Mouse (Mus musculus): ENCODE data around the gene Kctd17.

Gene Kctd17

DNA sequence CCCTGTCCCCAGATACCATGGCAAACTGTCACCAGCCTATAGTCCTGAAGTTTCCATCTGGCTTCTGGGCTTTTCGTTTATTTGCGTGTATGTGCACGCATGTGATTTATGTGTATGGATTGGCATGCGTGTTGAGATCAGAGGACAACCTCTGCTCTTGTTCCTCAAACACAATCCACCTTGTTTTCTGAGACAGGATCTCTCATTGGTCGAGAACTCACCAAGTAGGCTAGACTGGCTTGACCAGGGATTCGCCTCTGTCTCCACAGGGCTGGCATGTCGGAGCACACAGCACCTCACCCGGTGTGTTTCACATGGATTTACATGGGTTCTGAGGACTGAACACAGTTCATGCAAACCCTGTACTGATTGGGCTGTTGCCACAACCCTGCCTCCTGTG lies 14.2 kb upstream of the Kctd17 start:
- CTCF ChIA-PET, result no interaction called here

DNA sequence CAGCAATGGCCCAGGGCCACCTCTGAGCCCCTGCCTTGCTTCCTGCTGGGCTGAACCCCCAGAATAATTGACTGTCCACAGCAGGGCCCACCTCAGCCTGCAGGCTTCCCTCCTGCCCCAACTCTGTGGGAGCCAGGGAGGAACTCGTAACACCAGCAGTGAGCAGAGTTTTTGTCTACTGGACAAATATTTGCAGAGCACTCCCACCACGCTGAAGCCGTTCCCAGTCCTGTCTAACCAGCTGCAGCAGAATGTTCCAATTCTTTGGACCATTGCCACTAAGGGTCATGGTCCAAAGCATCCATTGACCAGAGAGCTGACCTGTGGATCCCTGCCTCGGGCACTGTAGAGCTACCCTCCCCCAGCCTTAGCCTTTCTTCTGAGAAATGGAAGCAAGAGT lies 11.4 kb upstream of the Kctd17 start:
- CTCF ChIA-PET, result no interaction called here

DNA sequence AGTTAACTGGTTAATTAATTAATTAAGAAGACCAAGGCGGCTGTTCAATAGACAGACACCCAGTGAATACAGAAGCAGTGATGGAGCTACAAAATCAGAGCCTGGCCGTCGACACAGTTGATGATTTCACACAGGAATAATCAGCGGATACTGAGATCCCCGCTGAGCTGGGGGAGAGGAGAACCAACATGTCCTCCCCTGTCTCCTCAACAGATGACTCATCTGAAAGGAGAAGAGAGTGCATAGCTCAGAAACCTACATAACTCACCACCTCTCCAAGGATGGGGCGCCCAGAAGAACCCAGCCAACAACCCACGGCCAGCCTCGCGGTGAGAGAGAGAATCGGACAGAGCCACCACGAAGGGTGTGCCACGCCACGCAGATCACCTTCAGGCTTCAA lies 8.0 kb upstream of the Kctd17 start:
- CTCF ChIA-PET, result no interaction called here

DNA sequence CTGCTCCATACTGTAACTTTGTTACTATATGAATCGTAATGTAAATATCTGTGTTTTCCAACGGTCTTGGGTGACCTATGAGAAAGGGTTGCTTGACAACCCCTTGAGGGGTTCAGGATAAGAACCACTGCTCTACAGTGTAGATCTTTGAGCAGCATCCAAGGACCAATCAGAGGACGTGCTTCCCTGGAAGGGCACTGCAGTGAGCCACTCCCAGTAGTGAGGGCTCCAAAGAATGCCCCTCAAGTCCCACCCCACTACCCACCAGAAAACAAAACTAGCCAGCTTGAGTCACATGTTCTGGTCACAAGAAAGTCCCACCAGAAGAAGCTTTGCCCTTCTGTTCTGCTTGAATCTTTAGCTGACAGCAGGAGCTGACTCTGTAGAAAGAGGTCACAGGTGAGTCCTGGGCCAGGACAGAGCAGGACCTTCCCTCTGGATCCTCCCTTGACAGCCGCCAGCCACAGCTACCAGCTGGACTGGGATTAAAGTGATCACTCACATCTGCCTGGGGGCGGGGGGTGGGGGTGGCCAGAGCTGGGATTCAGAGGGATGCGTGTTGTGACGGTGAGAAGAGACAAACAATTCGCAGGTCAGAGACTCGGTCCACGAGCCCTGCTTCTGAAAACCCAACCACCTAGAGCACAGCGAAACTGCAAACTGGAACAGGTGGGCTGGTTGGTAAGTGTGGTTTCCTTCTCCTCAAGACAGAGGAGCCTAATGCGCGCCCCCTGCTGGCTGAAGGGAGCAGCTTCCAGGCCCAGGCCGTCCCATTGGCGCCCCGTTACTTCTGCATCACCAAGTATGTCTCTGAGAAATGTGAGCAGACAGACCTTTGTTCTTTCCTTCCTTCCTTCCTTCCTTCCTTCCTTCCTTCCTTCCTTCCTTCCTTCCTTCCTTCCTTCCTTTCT lies 6.1 kb upstream of the Kctd17 start:
- CTCF ChIA-PET, result interaction anchor here (0.6 kb wide), 1 partner anchor 98 kb away, joined by 3 read pairs; no protein-coding TSS in a partner anchor

DNA sequence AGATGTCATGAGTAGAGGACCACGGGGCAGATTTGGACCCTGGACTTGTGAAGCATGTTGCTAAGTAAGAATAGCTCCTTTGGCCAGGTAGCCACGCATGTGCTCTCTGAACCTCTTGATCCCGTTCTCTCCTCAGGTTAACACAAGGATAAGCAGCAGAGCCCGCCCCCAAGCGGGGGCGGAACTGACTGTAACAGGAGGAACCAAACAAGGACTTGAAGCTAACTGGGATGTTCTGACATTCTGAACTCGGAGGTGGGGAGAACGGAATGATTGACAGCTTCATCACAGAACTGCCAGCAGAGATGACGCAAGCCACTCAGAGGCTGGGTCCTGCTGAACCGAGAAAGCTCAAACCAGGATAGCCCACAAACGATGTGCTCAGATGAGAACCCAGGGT lies 3.9 kb upstream of the Kctd17 start:
- CTCF ChIA-PET, result no interaction called here

DNA sequence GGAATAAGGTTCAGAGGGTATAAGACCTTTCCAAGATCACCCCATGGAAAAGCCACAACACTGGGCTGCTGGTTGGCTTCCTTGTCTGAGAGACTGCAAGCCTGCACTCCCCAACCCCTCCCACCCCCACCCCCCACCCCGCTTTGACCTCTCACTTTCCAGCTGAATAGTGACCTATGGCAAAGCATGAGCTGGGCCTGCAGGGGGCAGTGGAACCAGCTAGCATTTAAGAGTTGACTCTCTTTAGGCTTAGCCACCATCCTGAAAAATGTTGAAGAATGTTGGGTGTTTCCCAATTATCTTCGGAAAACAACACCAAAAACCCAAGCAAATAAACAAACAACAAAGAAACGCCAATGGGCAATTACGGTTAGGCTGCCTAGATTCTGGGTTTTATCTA lies 3.1 kb upstream of the Kctd17 start:
- CTCF ChIA-PET, result interaction anchor here (0.6 kb wide), 1 partner anchor 179 kb away, joined by 3 read pairs; no protein-coding TSS in a partner anchor

DNA sequence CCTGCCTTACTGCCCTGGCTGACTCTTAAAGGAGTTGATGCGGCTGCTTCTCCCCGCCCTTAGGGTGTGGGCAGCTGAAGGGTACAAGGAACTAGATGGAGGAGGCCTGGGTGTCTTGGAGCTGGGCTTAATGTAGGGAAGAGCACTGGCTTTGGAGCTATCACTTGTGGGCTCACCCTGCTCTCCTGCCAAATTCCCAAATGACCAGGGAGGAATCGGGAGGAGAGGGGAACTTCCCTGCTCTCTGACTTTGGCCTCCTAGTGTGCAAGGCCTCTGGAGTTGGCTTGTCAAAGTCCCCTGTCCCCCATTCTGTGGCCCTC lies 735 bp downstream of the Kctd17 start:
- CTCF ChIA-PET, result no interaction called here

DNA sequence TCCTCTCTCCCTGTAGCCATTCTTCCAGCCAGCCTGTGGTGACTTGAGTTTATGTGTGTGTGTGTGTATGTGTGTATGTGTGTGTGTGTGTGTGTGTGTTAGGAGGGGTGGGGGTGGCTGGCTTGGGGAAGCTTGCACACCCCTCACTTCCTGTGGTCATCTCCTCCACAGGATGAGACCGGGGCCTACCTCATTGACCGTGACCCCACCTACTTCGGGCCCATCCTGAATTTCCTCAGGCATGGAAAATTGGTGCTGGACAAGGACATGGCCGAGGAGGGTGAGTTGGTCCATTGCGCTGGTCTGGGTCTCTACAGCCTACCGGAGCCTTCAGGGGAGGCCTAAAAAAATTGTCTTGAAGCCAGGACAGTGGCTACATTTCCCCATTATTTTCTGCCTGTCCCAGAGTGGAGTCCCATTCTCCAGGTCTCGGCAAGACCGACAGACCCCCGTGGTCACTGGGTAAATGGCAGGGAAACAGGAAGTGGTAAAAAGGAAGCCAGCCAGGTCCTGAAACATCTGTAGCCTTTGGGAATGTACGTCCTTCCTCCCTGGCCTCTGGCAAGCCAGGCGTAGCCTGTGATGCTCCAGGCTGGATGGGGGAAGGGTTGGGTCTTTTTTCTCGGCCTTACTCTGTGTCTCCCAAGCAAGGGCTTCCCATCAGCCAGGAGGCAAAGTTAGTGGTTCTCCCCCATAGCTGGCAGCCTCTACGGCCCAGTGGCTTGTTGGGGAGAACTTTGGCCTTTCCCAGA lies 1.7 kb downstream of the Kctd17 start:
- CTCF ChIA-PET, result no interaction called here

DNA sequence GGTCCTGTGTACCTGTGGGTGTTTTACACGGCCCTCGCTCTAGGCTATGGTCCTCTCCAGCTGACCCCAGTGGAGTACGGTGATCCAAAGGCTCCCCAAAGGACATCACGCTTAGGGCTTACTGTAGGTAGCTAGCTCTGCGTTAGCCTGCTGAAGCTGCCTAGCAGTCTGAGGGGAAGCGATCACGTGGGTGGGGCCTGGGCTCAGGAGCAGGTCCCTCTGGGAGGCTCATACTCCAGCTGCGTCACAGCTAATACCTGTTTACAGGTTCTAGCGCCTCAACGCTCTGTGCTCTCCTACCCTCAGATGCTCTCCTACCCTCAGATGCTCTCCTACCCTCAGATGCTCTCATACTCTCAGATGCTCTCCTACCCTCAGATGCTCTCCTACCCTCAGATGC lies 2.5 kb downstream of the Kctd17 start:
- CTCF ChIA-PET, result no interaction called here

DNA sequence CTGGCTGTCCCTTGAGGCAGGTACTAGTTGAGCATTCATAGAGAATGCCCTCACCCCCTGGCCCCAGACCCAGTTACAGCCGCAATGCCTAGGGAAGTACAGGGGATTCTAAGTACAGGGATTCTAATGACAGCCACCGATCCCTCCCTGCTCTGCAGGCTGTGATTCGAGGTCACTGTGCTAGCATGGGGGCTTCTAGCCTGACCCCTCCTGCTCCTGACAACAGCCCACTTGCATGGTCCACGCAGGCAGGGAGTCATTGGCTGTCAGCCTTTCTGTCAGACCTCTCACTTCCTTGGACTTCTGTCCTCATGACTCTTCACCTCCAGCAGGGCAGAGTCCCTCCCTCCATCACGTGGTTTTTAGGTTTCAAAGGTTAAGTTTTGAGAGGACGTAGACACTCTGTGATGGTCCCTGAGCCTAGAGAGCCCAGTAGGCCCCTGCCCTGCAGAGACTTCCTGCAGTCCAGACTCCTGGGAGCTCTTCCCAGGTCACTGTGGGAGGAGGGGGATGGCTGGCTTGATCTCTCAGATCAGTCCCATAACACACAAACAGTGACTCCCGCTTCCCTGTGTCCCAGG lies 3.3 kb downstream of the Kctd17 start:
- CTCF ChIA-PET, result no interaction called here

DNA sequence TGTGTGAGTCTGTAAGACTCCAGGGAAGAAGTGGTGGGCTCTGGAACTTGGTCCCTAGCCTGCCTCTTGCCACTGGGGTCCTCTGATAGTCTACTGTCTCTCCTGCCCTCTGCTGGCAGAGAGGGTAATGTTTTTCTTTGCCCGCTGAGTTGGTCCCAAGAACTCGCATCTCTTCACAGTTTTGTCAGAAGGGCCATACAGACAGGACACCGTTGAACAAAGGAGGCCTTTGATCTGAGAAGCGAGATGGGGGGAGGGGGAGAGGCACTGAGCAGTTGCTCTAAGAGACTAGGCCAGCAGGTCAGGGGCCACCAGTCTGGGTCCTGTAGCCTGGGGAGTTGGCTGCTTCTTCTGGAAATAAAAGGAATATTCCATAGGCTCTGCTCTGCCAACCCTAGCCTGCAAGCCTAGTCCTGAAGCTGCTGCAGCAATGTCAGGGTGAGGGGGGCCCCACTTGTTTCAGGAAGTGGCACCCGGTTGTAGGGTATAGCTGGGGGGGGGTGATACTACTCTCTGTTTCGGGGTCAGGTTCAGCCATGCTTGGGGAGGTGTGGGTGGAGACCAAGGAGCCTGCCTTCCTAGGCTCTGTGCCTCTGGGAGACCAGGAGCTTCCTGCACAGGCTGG lies 6.6 kb downstream of the Kctd17 start:
- CTCF ChIA-PET, result interaction anchor here (0.6 kb wide), 1 partner anchor 254 kb away, joined by 8 read pairs; no protein-coding TSS in a partner anchor

DNA sequence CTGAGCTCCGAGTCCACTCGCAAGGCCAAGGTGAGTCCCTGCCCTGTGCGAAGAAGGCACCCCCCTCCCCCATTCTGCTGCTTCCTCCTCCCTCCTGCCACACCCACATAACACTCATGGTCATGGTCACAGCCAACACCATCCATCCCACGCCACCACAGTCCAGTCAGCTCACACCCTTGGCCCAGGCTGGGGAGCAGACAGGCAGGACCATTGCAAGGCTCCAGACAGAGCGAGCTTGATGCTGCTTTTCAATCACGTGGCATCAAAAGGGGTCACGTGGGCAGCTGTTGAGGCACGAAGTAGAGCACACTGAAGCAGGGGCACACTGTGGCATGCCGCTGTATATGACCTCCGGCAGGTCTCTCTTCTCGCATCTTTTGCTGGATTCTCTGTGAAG lies 7.3 kb downstream of the Kctd17 start:
- CTCF ChIA-PET, result no interaction called here

DNA sequence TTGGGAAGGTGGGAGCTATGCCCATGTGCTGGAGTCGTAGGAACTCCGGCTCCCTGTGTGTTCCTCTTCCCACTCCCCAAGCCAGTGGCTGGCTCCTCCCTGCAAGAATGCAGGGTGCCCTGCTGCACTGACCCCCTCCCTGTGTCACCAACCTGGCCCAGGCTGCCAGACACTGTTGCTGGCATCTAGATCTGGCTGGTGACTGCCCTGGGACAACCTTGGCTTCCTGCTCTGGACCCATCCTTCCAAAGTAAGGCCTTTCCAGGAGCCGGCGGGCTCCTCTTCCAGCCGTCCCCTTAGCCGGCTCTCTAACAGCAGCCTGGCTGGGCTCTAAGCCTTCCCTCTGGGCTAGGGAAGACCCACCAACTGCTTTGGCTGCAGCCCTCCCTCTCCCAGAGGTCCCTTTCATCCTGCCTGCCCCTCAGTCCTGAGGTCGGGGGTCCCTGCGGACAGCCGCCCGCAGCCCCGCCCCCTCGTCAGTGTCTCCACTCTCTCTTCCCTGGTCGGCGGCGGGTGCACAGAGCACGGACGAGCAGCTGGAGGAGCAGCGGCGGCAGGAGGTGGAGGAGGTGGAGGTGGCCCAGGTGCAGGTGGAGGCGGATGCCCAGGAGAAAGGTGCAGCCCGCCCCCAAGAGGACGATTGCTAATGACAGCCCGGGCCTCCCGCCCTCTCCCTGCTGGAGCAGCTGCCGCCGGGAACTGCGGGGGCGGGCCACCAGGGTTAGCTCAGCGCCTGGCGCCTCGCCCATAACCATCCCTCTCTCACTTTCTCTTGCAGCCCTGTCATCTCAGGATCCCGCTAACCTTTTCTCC lies 8.2 kb downstream of the Kctd17 start:
- CTCF ChIA-PET, result interaction anchor here (0.5 kb wide), 1 partner anchor 1017 kb away, joined by 3 read pairs; no protein-coding TSS in a partner anchor

DNA sequence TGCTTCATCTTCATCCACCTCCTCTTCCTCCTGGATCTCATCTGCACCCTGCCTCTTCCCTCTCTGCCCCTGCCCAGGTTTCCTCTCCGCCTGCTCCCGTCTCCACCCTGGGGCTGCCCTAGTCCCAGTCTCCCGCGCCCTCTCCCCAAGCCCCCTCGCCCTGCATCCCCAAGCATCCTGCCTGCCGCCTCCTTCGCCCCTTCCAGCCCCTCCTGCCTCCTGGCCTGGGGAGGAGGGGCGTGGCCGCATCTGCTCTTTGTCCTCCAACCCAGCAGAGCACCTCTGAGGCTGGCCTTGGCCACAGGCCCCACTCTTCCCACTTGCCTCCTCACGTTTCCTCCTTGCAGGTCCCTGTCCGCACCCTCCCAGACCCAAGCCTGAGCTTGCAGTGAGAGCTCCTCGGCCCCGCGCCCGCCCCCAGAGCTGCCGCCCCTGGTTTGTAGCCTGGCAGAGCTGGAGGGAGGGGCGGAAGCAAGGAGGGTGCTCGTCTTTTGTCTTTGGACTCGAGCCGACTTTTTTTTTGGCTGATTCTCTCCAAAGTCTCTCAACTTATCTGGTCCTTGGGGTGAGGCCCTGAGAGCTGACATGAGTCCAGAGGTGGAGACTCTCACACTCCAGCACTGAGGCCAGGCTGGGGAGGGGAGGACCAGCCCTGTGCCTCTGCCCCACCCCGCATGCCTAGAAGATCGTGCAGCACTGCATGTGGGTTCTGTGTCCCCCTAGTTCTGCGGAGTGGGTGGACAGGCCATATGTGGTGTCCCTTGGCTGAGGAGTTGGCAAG lies 9.1 kb downstream of the Kctd17 start:
- CTCF ChIA-PET, result interaction anchor here (0.5 kb wide), 1 partner anchor 1017 kb away, joined by 3 read pairs; no protein-coding TSS in a partner anchor

DNA sequence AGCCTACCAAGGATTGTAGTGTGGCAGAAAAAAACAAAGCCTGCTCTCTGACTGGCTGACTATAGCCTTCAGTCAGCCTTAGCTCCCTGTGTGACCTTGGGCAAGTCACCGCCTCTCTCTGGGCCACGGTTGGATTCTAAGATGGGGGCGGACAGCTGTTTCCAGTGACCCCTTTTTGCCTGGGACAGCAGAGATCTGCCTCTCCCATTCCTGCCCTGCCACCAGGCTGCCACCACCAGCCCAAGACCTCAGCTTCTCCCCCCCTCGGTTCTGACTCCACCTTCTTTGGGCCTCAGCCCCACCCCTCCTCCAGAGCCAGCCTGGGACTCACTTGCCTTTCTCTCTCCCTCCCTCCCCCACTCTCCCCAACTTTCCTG lies 9.6 kb downstream of the Kctd17 start:
- CTCF ChIA-PET, result interaction anchor here (0.7 kb wide), 1 partner anchor 116 kb away, joined by 21 read pairs; no protein-coding TSS in a partner anchor

DNA sequence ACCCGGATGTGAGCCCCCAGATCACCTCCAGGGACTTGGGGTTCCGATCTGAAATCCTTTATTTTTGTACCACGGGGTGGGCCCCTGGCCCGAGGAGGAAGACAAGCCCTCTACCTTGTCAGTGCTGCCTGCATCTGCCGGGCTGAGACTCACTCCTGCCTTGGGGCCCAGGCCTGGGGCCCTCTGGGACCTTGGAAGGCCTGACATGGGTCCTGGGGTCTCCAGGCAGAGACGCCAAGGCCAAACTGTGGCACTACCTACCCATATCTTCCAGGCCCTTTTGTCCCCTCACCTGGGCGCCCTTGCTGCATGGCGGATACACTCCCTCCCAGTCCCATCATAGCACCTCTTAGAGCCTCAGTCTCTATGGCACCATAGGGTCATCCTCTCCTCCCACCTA lies 10.1 kb downstream of the Kctd17 start:
- CTCF ChIA-PET, result interaction anchor here (0.7 kb wide), 1 partner anchor 116 kb away, joined by 21 read pairs; no protein-coding TSS in a partner anchor

DNA sequence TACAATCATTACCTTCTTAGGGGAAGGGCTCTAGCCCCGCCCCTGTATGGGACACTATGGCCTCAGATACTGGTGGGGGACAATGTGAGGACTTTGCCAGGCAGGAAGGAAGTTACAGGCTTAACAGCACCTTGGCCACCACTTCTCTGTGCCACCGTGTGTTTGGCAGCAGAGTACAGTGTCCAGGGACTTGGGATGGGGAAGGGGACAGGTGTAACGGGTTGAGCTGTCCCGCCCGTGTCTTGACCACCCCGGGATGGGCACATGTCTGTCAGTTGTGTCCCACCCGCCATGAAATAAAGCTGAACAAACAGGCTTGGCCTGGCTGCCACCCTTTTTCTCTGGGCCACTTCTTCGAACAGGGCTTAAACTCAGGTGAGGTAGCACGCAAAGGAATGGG lies 10.6 kb downstream of the Kctd17 start:
- CTCF ChIA-PET, result interaction anchor here (0.7 kb wide), 1 partner anchor 117 kb away, joined by 21 read pairs; no protein-coding TSS in a partner anchor

DNA sequence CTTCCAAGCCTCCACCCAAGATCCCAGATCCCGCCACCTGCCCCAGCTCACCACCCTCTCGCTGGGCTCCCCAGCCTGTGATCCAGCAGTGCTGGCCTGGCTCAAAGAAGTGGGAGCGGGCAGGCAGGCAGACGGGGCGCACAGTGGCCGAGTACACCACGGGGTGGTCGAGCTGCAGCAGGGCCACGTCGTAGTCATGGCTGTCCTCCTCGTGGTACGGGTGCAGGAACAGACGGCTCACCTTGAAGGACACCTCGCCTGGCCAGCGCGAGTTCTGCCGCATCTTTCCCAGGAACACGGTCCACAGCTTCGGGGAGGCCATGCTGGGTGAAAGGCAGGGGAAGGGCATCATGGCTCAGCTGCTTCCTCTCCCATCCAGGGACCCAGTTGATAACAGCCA lies 13.9 kb downstream of the Kctd17 start:
- CTCF ChIA-PET, result no interaction called here

DNA sequence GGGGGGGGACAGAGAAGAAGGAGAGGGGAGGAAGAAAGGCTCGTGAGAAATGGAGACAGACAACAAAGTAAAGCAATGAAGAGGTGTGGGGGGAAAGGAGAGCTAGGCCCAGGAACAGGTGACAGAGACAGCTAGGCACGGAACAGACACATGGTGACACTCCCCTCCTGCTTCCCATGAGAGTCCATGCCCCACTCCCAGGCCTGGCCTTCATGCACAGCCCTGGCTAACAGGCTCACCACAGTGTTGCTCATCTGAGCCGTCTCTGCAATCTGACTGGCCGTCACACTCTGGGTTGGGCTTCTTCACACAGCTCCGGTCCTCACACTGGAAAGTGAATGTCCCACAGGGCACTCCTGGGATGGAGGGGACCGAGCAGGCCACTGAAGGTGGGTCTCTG lies 15.5 kb downstream of the Kctd17 start:
- CTCF ChIA-PET, result interaction anchor here (0.6 kb wide), 1 partner anchor 325 kb away, joined by 6 read pairs; no protein-coding TSS in a partner anchor

DNA sequence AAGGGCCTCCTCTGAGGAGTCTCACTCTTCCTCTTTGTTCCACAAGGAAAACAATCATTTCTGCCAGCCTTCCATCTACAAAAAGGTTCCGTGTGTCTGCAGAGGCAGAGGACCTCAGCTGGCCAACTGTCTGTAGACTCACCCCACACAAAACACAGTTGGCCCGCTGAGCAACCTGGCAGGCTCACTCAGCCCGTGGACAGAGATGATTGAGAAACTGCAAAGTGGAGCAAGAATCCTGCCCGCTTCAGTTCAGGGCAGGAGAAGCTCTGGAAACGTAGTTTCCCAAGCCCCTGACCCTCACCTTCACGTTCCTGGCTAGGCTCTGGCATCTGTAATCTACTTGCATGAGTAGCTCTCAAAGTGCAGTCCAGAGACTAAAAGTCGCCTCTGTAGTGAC lies 18.8 kb downstream of the Kctd17 start:
- CTCF ChIA-PET, result interaction anchor here (0.7 to 1.0 kb wide), 3 partner anchors 82 to 191 kb away, joined by 3 read pairs; no protein-coding TSS in a partner anchor

Measured in spleen, embryonic (tissue).